Mouse (Mus musculus) left cerebral cortex, adult 11 months (tissue): ENCODE measurements around the gene Cntnap4.

ENCODE experiments used
- DNase-seq: peaks from one replicate; pipeline ENCODE4 v3.0.0; 2022; ENCODE audit warnings: low spot score

Cntnap4 gene

DNA sequence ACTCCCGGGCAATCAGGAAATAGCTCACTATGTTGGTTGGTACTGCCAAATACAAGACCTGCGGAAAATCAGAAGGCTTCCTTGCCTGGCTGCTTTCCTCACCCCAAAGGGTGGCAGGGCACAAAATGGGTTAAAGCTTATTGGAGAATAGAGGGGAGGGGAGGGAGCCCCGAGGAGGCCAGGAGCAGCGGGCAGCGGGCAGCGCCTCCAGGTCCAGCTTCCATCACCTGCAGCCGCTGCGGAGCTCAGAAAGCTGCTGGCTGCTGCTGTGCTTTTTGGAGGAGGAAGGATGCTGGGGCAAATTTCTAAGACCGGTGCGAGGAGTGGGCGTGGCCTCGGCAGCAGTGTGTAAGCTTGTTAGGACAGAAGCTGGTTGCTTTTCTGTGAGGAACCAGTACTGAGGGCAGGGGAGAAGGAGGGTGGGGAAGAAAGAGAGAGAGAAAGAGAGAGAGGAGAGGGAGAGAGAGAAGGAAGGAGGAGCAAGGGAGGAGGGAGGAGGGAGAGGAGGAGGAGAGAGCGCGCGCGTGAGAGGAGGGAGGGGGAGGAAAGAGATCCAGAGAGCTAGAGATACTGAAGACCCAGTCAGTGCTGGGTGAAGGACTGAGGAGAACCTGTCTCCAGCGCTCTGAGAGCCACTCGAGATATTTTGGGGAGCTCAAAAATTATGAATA lies at the start of gene Cntnap4:
Gene Cntnap4 (plus strand): TSS at position 573 of the 671 bp plus-strand sequence.
- peak; percentile 45 for DNase-seq

GRCm38 (mm10) chr8:112557376-112557775 lies 12.5 kb upstream of the Cntnap4 start:
- no peak for DNase-seq

DNA sequence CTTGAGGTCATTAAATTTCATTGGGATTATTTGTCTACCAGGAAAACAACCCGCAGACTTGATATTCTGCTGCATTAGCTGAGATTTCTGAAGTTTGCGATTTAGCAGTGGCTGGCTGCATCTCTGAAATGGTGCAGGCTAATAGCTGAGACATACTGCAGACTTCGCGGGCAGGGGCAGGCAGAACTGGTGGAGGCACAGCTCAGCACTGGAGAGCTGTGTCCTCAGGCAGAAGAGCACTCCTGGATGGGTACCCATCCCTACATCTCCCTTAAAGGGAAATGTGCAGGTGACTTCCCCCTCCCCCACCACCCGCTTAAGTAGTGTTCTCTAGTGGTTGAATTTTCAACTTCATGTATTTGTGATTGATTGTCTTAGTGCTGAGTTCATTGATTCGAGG lies 698 bp downstream of the Cntnap4 start:
- DNase-seq, result no peak

DNA sequence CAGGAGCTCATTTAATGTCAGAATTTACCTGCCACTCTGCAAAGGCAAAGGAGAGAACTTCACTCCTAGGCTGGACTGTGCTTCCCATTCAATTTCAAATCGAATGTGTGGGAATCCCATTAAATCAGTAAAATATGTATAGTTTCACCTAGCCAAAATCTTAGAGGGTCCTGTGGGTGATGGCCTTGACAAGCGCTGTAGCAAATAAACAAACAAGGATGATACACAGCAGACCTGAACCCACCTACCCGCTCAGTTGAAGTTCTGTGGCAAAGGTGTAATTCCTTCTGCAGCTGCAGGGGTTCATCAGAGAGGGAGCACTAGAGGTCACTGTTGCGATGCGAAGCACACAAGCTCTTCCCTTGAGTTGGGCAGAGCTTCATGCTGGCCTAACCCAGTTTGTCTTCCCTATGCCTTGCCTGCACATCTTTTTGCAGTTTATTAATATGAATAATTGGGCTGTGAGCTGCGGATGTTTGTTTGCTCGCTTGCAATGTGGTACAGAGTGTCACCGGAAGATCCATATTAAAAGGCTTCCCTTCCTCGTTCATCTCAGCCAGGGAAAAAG lies 1.6 kb downstream of the Cntnap4 start:
- no peak for DNase-seq

DNA sequence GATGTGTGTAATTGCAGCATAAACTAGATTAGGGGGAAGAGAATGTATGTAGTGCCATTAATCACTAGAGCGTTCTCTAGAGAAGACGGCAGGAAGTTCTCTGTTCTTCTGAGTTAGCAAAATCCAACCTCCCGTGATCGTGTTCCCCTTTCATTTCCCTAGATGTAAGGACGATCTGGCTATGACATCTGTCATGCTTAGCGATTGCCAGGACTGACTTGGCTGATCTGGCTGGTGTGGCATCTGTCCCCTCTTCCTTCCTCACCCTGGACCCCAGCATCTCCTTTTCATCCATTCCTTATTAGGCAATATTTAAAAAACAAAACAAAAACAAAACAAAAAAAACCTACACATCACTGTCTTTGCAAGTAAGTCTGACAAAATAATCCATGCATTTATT lies 11.6 kb downstream of the Cntnap4 start:
- DNase-seq, result no peak

GRCm38 (mm10) chr8:112583440-112583839 lies 13.6 kb downstream of the Cntnap4 start:
- no peak for DNase-seq

- DNase-seq, result no peak
These were observed 18.7 kb downstream of the Cntnap4 start for GRCm38 (mm10) chr8:112588357-112589051.

GRCm38 (mm10) chr8:112589052-112589389 lies 19.2 kb downstream of the Cntnap4 start:
- DNase-seq, result no peak

- DNase-seq, result no peak
These were observed 26.4 kb downstream of the Cntnap4 start for GRCm38 (mm10) chr8:112596023-112596776.

DNA sequence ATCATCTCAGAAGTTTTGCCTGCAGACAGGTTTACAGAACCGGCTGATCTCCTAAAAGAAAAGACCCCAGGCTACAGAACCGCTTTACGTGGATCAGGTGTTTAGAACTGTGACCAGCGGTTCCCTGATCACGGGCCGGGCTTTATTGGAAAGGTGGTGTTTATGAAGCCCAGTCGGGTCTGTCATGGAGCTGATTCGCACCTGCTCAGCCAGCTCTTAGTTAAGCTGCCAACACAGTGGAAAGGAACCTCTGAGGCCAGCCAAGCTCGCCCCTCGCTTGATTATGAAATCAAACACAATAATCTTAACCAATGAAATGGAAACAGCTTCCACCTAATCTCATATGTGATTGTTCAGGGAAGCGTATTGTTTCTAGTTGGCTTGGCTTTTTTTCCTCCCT lies 30.1 kb downstream of the Cntnap4 start:
- no peak for DNase-seq

GRCm38 (mm10) chr8:112601150-112601549 lies 31.3 kb downstream of the Cntnap4 start:
- DNase-seq, result no peak

GRCm38 (mm10) chr8:112610121-112610520 lies 40.3 kb downstream of the Cntnap4 start:
- DNase-seq, result no peak

- no peak for DNase-seq
These were observed 58.9 kb downstream of the Cntnap4 start for GRCm38 (mm10) chr8:112628791-112629190.

DNA sequence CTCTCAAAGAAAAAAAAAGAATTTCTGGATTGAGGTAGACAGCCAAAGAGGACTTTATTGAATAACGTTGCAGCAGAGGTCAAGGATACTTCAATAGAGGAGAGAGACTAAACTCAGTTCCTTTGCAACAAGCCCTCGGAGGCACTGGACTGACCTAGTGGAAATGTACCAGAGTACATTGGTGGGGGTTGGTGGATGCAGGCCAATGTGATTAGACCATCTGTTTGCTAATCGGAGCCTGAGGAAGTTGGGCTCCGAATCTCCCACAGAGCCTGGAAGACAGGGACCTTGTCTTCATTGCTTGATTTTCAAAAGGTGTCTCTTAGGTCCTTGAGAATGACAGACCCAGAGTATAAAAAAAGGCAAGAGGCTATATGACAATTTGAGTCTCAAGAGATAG lies 82.8 kb downstream of the Cntnap4 start:
- no peak for DNase-seq

DNA sequence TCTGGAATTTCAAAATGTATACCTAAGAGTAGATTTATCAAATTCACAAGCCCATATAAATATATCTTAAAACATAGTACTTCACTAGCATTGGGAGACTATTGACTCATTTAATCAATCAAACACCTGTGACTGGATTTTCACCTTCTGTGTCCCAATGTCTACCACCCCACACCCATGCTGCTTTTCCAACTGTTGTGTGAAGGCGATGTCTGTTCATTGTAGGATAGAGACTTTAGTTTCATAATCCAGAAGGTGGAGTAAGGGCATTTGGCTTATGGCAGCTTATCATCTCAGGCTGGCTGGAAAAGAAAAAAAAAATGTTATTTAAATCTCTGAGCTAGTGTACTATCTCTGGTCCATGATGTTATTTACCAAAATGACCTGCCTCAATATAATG lies 83.4 kb downstream of the Cntnap4 start:
- DNase-seq, result no peak

GRCm38 (mm10) chr8:112653994-112654393 lies 84.2 kb downstream of the Cntnap4 start:
- DNase-seq, result no peak

DNA sequence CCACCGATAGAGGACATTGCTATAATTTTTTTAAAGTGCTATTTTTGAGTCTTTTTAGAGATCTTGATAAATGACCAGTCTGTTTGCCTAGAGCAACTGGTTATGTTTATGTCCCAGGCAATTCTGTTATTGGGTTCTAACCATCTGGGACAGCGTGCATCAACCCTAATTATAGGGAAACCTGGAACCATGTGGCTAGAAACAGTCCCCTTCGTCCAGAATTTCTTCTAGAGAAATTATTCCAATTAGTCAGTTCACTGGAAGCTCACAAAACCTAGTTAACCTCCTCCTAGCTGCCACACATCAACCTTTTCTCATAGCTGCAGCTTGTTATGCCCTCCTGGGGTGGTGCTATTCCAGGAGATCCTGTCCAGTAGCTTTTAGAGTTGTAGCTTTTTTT lies 94.2 kb downstream of the Cntnap4 start:
- DNase-seq, result no peak

DNA sequence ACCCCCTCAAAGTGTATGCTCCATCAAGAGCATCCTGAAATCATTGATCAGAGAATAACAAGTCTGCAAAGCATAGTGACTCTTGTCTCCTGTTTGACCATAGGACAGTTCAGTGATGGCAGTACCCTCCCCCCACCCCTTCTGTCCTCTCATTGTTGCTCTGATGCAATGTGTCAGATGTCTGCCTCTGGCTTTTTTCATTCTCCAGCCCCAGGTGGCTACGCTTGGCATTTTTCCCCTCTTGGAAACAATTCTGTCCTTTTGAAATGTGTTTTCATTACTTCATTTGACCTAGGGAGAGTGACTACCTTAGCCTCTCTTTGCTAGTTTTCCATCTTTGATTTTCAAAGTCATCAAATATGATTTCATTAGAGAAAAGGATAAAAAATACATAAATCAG lies 104.8 kb downstream of the Cntnap4 start:
- DNase-seq, result no peak

DNA sequence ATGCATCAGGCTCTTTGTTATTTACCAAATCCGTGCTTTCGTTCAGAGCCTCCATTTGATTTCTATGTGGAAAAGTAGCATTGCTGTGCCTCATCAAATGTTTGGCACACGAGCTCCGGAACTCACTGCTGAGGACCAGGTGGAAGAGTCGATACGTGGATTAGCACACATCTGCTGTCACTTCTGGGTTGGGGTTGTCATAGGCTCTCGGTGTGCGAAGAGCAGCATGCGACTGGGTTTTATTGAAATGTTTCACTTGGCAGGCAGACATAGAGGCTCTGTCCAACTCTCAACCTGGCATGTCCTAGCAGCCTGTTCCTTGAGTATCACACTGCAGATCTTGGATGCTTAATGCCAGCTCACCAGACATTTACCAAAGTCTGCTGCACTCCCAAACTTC lies 111.9 kb downstream of the Cntnap4 start:
- no peak for DNase-seq

GRCm38 (mm10) chr8:112695708-112696107 lies 125.9 kb downstream of the Cntnap4 start:
- DNase-seq, result no peak

GRCm38 (mm10) chr8:112698141-112698540 lies 128.3 kb downstream of the Cntnap4 start:
- no peak for DNase-seq

- no peak for DNase-seq
These were observed 147.1 kb downstream of the Cntnap4 start for GRCm38 (mm10) chr8:112716982-112717381.

GRCm38 (mm10) chr8:112724918-112725317 lies 155.1 kb downstream of the Cntnap4 start:
- DNase-seq, result no peak
